Comparison of ENCODE assay signal across 15 mouse cellular contexts in genomic region chr5:47469394-47469793, GRCm38 (mm10).
DNase-seq lines count a peak whose midpoint lies in the region; ATAC-seq lines count a peak whose summit lies in the region.
"Had no signal": no experiment of that assay in that cellular context is flagged by ENCODE, and none has a peak within 500 bp of the region (broad histone marks: within the 10 kb centered on the region; RNA-seq: fewer than 3 reads in every experiment).

No protein-coding gene starts in this region.

- intact Hi-C loops in heart, postnatal 14 days (cut with DNase I) = no loop called here
- intact Hi-C loops in gastrocnemius, postnatal 36 days (cut with DNase I) = no loop called here

- peak; percentile 27 to 45 for DNase-seq in heart, adult 18-20 months
- no peak for DNase-seq in heart, postnatal 14 days
- DNase-seq in 416B (ENCODE audit: low read depth) (peak; percentile 95), adipocyte (ENCODE audit: low spot score) (peak; percentile 69)
- DNase-seq in gastrocnemius, postnatal 36 days = no peak
- DNase-seq in kidney, postnatal 14 days = no peak
- no peak for DNase-seq in urinary bladder, postnatal 10 days (ENCODE audit: low spot score)
- DNase-seq: cerebellum, adult 8-10 months; gastrocnemius, adult 2 months; left cerebral cortex, postnatal 4 days; lung, embryonic 14.5 days; midbrain, embryonic 14.5 days; right cerebral cortex, adult 18-20 months had no signal

- ATAC-seq in granulocyte monocyte progenitor cell, adult 5-6 weeks (replicated peaks; ENCODE audit: poor library complexity, severe bottlenecking) = peak; percentile 94
- ATAC-seq: Patski had no signal

Comparison
In these comparisons a context has a peak if more than half of its experiments do, and no peak if none do; other contexts are left out.
1. DNase-seq: peak in heart, adult 18-20 months (2 of 2), 416B (single experiment) and adipocyte (single experiment); none in heart, postnatal 14 days (0 of 2), gastrocnemius, postnatal 36 days (0 of 2), kidney, postnatal 14 days (single experiment) and urinary bladder, postnatal 10 days (single experiment).